Mouse (Mus musculus) liver, embryonic 16.5 days (tissue): Measurements from ENCODE around the gene Tiam1. TPM values are rescaled to one million over a fixed set of nuclear protein-coding genes. Genes with fewer than 3 reads are reported as not detected.

ENCODE experiments used
- ATAC-seq: fragments of 200-750 bp; cut with Nextera tagmentation; 2 replicates; pipeline ENCODE4 v1.8.0; 2017; ENCODE audit warnings: low read depth, mild to moderate bottlenecking, moderate number of reproducible peaks, moderate library complexity
- H3K27ac ChIP-seq: fragments of 300-500 bp; sonication (generic); 2 replicates; pipeline ENCODE4 v1.5.1; 2014; ENCODE audit warnings: mild to moderate bottlenecking, low read length
- H3K27me3 ChIP-seq: fragments of 300-500 bp; sonication (generic); 2 replicates; pipeline ENCODE4 v1.6.1; 2014; ENCODE audit warnings: low read depth, low read length, mixed read lengths; ENCODE audit not compliant: control insufficient read depth, insufficient read depth
- H3K36me3 ChIP-seq: fragments of 300-500 bp; sonication (generic); 2 replicates; pipeline ENCODE4 v1.6.1; 2014; ENCODE audit warnings: mild to moderate bottlenecking; ENCODE audit not compliant: control insufficient read depth, insufficient read depth
- H3K4me1 ChIP-seq: fragments of 300-500 bp; sonication (generic); 2 replicates; pipeline ENCODE4 v1.6.1; 2014; ENCODE audit warnings: low read depth, low read length, mixed read lengths; ENCODE audit not compliant: control insufficient read depth
- H3K4me2 ChIP-seq: fragments of 300-500 bp; sonication (generic); 2 replicates; pipeline ENCODE4 v1.6.1; 2014; ENCODE audit warnings: low read depth, low read length, mixed read lengths
- H3K4me3 ChIP-seq: fragments of 300-500 bp; sonication (generic); 2 replicates; pipeline ENCODE4 v1.5.1; 2014; ENCODE audit warnings: low read depth, mild to moderate bottlenecking, low read length
- H3K9ac ChIP-seq: fragments of 300-500 bp; sonication (generic); 2 replicates; pipeline ENCODE4 v1.6.1; 2014; ENCODE audit warnings: low read depth, low read length
- H3K9me3 ChIP-seq: fragments of 300-500 bp; sonication (generic); replicated peaks from 2 replicates; pipeline ENCODE4 v1.6.1; 2016; ENCODE audit warnings: low read length; ENCODE audit not compliant: control insufficient read depth
- WGBS: fragments of 180-500 bp; shearing (Covaris S2); extraction: QIAGEN DNeasy Blood & Tissue Kit; methylation state at CpG from one replicate; pipeline ENCODE4 v1.1.7; 2014; ENCODE audit not compliant: insufficient replicate concordance; 5-methylcytosine and 5-hydroxymethylcytosine counted together
- polyA plus RNA-seq: library from polyadenylated mRNA; unstranded; fragments of >200 nt; fragmentation: Nextera tagmentation; extraction: Ambion mirVana; gene quantifications from 2 replicates; pipeline ENCODE4 v1.2.1, GENCODE M21; 2015

The Tiam1 gene
- polyA plus RNA-seq, 1 experiment from 2014 or later = 4.2 TPM

DNA sequence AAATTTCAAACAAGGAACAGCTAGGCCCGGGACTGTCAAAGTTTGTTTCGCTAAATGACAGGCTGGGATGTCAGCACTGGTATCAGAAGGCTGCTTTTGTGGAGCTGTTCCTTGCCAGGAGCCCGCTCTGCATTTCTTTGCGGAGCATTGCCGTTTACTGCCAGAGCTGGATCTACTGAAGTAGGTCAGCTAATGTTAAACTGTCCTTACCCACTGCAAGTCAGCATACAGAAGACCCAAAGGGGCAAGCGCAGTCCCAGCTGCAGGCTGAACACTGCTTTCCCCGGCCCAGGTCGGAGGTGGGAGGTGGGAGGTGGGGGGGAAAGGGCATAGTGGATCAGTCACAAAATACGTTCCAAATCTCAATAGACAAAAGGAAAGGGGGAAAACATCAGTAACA lies 326.3 kb downstream of the Tiam1 start:
- Histone ChIP-seq H3K27me3 (peaks cover 15% of the 10 kb centered on the region), H3K4me3 (no peak overlapping the region), H3K36me3 (no peaks in the 10 kb centered on the region), H3K27ac (no peak overlapping the region), H3K9ac (no peak overlapping the region), H3K9me3 (no peaks in the 10 kb centered on the region), H3K4me2 (no peak overlapping the region), H3K4me1 (peaks cover 5% of the 10 kb centered on the region)
- 16% methylated on average over 9 of the region's 9 CpGs for WGBS
- no peak for ATAC-seq

DNA sequence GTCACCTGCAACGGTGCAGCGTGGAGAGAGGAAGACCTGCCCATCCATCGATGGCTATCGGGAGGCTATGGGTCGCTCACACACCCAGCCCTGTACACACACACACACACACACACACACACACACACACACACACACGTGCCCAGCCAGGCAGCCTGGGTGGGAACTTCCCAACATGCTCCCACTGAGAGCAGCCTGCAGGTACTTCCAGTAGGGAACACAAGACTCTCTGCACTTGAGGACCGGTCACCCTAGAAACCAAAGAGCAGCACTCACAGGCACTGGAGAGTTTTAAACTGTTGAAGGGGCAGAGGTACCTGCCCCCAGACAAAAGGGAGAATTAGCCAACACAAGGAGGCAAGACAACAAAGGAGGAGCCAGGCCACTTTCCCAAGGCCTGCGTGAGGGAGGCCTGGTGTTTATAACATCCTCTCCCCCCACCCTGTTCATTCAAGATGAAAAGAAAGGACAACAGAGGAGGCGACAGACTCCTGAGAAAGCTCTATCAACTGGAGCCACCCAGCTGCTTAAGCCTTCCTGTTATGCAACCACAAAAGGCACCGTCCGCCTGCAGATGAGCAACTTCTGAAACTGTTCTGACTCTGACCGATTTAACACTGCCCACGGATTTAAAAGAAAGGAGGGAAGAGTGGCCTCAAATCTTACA lies 326.9 kb downstream of the Tiam1 start:
- Histone ChIP-seq H3K27ac (no peak overlapping the region), H3K36me3 (no peaks in the 10 kb centered on the region), H3K4me2 (no peak overlapping the region), H3K27me3 (peaks cover 15% of the 10 kb centered on the region), H3K9ac (no peak overlapping the region), H3K9me3 (no peaks in the 10 kb centered on the region), H3K4me1 (peaks cover 5% of the 10 kb centered on the region), H3K4me3 (no peak overlapping the region)
- 26% methylated on average over 13 of the region's 13 CpGs for WGBS
- no peak for ATAC-seq

DNA sequence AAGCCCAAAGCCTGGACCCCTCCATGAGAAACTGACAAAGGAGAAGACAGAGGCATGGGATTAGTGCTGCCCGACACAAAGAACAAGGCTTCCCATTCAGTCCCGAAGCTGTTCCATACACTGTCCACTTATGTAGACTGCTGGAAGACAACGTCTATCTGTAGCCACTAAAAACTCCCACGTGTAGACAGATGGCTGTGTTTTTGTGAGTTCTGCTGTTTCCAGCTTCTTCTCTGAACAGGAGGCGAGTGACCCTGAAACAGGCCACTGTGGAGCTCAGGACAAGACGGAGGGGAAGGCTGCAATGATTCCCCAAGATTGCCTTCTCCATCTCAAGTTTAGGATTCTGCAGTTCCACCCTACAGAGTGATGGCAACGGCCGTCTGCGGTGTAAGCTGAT lies 330.0 kb downstream of the Tiam1 start:
- no peaks in the 10 kb centered on the region for H3K9me3 ChIP-seq
- H3K36me3 ChIP-seq = no peaks in the 10 kb centered on the region
- H3K4me2 ChIP-seq = no peak overlapping the region
- H3K27me3 ChIP-seq = peaks cover 8% of the 10 kb centered on the region
- peaks cover 5% of the 10 kb centered on the region for H3K4me1 ChIP-seq
- no peak overlapping the region for H3K4me3 ChIP-seq
- H3K27ac ChIP-seq = no peak overlapping the region
- 78% methylated on average over 9 of the region's 9 CpGs for WGBS
- no peak overlapping the region for H3K9ac ChIP-seq
- no peak for ATAC-seq

DNA sequence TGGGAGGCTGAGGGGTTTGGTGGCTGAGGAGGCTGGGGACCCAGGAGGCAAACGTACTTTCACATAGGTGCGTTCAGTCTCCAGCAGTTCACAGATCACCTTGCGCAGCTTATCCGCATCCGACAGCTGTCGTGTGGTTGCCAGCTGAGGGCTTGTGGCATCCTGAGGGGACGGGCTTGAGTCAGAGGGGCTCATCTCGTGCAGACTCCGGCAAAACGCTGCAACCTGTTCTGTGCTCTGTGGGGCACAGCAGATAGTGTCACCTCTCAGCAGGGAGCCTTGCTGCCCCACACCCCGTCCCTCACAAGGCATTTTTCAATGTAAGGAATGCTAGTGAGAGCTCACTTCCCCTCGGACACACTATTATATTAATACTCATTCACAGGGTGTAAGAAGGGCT lies 330.7 kb downstream of the Tiam1 start:
- H3K4me2 ChIP-seq = no peak overlapping the region
- WGBS = 51% methylated on average over 12 of the region's 12 CpGs
- no peak overlapping the region for H3K27ac ChIP-seq
- H3K36me3 ChIP-seq = no peaks in the 10 kb centered on the region
- no peaks in the 10 kb centered on the region for H3K9me3 ChIP-seq
- H3K4me3 ChIP-seq = no peak overlapping the region
- H3K4me1 ChIP-seq = peaks cover 3% of the 10 kb centered on the region; the same call in 1 of the 2 replicates
- no peak overlapping the region for H3K9ac ChIP-seq
- ATAC-seq = no peak
- H3K27me3 ChIP-seq = peaks cover 2% of the 10 kb centered on the region

DNA sequence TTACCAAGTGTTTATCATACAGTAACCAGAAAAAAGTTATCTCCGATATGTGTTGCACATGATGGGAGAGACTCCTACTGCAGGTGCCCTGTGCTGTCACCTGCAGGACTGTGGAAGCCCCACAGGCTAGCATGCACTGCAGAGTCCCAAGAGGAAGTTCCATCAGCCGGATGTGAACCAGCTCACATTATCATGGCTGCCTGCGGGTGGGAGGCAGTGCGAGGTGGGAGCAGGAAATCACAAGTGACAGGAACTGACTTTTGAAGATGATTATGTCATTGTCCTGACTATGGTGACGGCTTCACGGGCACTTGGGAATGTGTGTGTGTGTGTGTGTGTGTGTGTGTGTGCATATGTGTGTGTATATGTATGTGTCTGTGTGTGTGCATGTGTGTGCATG lies 333.2 kb downstream of the Tiam1 start:
- Histone ChIP-seq H3K4me2 (no peak overlapping the region), H3K27ac (no peak overlapping the region), H3K27me3 (no peaks in the 10 kb centered on the region), H3K36me3 (no peaks in the 10 kb centered on the region), H3K4me1 (no peaks in the 10 kb centered on the region), H3K4me3 (no peak overlapping the region), H3K9me3 (no peaks in the 10 kb centered on the region), H3K9ac (no peak overlapping the region)
- WGBS = 49% methylated on average over 6 of the region's 6 CpGs
- ATAC-seq = no peak

DNA sequence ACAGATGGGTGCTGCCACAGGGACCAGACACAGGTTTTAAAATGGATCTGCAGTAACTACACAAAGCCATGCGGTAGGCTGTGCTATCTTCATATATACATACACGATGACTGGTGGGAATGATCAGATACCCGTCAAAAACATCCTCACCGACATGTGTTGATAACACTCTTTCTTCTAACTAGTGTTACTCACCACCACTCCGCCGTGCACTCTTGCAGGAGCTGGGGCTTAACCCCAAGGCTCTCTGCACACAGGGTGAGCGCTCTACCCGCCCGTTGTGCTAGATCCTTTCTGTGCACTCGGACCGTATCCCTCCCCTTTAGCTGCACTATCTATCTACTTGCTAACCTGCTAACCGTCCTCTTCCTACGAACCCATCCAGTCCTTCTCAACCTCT lies 335.4 kb downstream of the Tiam1 start:
- no peaks in the 10 kb centered on the region for H3K4me1 ChIP-seq
- H3K4me2 ChIP-seq = no peak overlapping the region
- peak; percentile 30; the same call in 1 of the 2 replicates for ATAC-seq
- H3K9me3 ChIP-seq = no peaks in the 10 kb centered on the region
- H3K9ac ChIP-seq = no peak overlapping the region
- no peak overlapping the region for H3K27ac ChIP-seq
- no peaks in the 10 kb centered on the region for H3K36me3 ChIP-seq
- 33% methylated on average over 13 of the region's 13 CpGs for WGBS
- no peak overlapping the region for H3K4me3 ChIP-seq
- H3K27me3 ChIP-seq = no peaks in the 10 kb centered on the region

DNA sequence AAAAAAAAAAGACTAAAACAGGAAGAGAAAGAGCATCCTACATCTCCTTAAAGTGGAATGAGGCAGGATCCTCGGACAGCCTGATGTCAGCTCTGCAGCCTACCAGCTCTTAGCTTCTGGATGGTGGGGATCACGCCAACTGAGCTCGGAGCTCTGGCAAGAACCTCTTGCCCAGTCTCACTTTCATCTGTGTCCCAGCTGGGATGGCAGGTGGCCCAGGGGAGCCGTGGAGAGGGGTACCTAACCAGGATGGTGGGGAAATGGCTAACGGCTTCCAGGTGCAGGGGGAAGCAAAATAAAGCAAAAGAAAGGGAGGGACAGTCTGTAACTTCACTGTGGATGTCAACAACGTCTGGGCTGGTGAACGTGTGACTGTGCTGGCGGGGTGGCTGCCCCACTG lies 337.6 kb downstream of the Tiam1 start:
- Histone ChIP-seq H3K27ac (no peak overlapping the region), H3K4me3 (no peak overlapping the region), H3K27me3 (no peaks in the 10 kb centered on the region), H3K36me3 (no peaks in the 10 kb centered on the region), H3K4me2 (no peak overlapping the region), H3K9me3 (no peaks in the 10 kb centered on the region), H3K4me1 (no peaks in the 10 kb centered on the region), H3K9ac (no peak overlapping the region)
- 75% methylated on average over 8 of the region's 8 CpGs for WGBS
- no peak for ATAC-seq

DNA sequence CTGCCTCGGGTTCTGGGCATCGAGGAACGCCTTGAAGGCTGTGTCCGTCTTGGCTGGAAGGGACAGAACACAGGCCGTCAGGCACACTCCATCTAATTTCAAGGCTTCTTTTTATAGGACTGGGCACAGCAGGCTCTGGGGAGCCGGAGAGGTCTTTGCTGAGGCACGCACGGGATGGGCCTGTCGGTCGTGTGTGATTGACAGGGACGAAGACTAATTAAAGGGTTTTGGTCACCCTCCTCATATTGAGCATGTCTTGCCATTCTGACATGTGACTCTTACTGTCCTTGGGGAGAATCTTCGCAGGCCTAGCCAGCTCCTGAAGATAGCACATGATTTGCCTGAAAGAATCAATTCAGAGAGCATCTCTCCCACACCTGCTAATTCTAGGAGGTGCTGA lies 338.4 kb downstream of the Tiam1 start:
- ATAC-seq = no peak
- Histone ChIP-seq H3K36me3 (no peaks in the 10 kb centered on the region), H3K9ac (no peak overlapping the region), H3K9me3 (no peaks in the 10 kb centered on the region), H3K27me3 (no peaks in the 10 kb centered on the region), H3K4me1 (no peaks in the 10 kb centered on the region), H3K4me2 (no peak overlapping the region), H3K27ac (no peak overlapping the region), H3K4me3 (no peak overlapping the region)
- 87% methylated on average over 12 of the region's 12 CpGs for whole genome bisulfite sequencing

DNA sequence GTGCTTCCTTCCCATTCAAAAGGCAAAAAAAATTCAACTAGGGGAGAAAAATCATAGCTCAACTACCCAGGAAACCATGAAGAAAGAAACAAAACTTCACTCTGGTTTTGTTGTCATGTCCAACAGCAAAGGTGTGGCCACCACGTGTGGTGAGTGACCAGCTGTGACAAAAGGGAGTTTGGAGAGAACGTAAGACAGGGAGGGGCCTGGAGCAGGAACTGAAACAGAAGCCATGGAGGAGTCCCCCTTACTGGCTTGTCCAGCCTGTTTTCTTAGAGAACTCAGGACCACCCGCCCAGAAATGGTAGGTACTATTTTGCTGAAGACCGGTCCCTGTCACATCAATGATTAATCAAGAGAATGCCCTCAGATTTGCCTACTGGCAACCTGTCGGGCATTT lies 342.1 kb downstream of the Tiam1 start:
- Histone ChIP-seq H3K27me3 (no peaks in the 10 kb centered on the region), H3K9ac (no peak overlapping the region), H3K36me3 (no peaks in the 10 kb centered on the region; the same call in 1 of the 2 replicates), H3K9me3 (no peaks in the 10 kb centered on the region), H3K4me1 (no peaks in the 10 kb centered on the region), H3K4me2 (no peak overlapping the region), H3K27ac (no peak overlapping the region), H3K4me3 (no peak overlapping the region)
- WGBS = 71% methylated on average over 5 of the region's 5 CpGs
- ATAC-seq = no peak
